In the genomic region with DNA sequence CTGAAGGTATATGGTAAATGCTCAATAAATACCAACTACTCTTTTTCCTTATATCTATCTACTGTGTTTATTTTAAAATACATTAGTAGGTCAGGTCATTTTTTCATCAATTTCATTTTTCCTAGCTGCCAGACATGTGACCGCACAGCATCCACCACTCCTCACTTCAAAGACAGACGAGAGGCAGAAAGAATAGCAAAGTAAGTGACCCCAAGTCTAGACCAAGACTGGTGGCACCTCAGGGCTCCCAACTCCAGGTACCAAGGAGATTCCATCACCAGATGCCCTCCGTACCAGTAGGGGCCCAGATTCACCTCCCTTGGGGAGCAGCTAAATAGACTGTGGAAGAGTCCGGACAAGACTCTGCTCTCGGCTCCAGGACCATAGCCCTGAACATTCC, we compare ENCODE assay signal across 31 mouse cellular contexts. TPM values are rescaled to one million over a fixed set of nuclear protein-coding genes. Genes with fewer than 3 reads are reported as not detected.
"Had no signal": no experiment of that assay in that cellular context is flagged by ENCODE, and none has a peak within 500 bp of the region (broad histone marks: within the 10 kb centered on the region; RNA-seq: fewer than 3 reads in every experiment).

No protein-coding gene starts in this region.

- H3K4me3 ChIP-seq: embryonic facial prominence, embryonic 10.5 days; embryonic facial prominence, embryonic 12.5 days; embryonic facial prominence, embryonic 13.5 days; embryonic facial prominence, embryonic 15.5 days; erythroblast, embryonic 14.5 days; forebrain, embryonic 10.5 days; forebrain, embryonic 12.5 days; gastrocnemius, adult 2 months; heart, adult 2 months; heart, embryonic 10.5 days had no signal

- H3K9me3 ChIP-seq: embryonic facial prominence, embryonic 10.5 days; embryonic facial prominence, embryonic 12.5 days; embryonic facial prominence, embryonic 13.5 days; embryonic facial prominence, embryonic 15.5 days; forebrain, embryonic 10.5 days; forebrain, embryonic 12.5 days; heart, embryonic 10.5 days had no signal

- H3K27me3 ChIP-seq: embryonic facial prominence, embryonic 15.5 days had no signal

- H3K27ac ChIP-seq: embryonic facial prominence, embryonic 10.5 days; embryonic facial prominence, embryonic 12.5 days; embryonic facial prominence, embryonic 13.5 days; embryonic facial prominence, embryonic 15.5 days; gastrocnemius, adult 2 months; heart, adult 2 months; heart, embryonic 10.5 days had no signal

- H3K9ac ChIP-seq: embryonic facial prominence, embryonic 12.5 days; embryonic facial prominence, embryonic 13.5 days; embryonic facial prominence, embryonic 15.5 days; forebrain, postnatal 0 days had no signal

- DNase-seq: cerebellum, adult 2 months; cerebellum, adult 8-10 months; cerebellum, postnatal 36 days; embryo, embryonic 11 days; forebrain, postnatal 0 days; gastrocnemius, adult 2 months; gastrocnemius, postnatal 10 days; gastrocnemius, postnatal 14 days; gastrocnemius, postnatal 25 days; gastrocnemius, postnatal 36 days; heart, adult 2 months had no signal

- H3K4me2 ChIP-seq: embryonic facial prominence, embryonic 12.5 days; embryonic facial prominence, embryonic 13.5 days; embryonic facial prominence, embryonic 15.5 days; forebrain, embryonic 12.5 days; heart, embryonic 11.5 days had no signal

- ATAC-seq: forebrain, embryonic 14.5 days; forebrain, embryonic 16.5 days; forebrain, postnatal 0 days had no signal

RNA-seq across cellular contexts. Expression of gene Smarcd3, which starts 29.9 kb away (rescaled TPM):
- polyA plus RNA-seq: erythroblast, embryonic 14.5 days had no signal

RNA-seq across cellular contexts. Expression of gene 4931409K22Rik, which starts 37.7 kb away (rescaled TPM):
- total RNA-seq: common myeloid progenitor, adult 5-6 weeks; forebrain, postnatal 0 days; gastrocnemius, adult 18-20 months; gastrocnemius, adult 2 months; gastrocnemius, adult 8-10 months; gastrocnemius, postnatal 10 days; gastrocnemius, postnatal 14 days; gastrocnemius, postnatal 25 days; gastrocnemius, postnatal 36 days; gastrocnemius, postnatal 4 days; granulocyte monocyte progenitor cell, adult 5-6 weeks; heart, adult 2 months; heart, adult 8-10 months had no signal
- polyA plus RNA-seq: cerebellum, adult 2 months; embryonic facial prominence, embryonic 11.5 days; embryonic facial prominence, embryonic 14.5 days; erythroblast, embryonic 14.5 days; heart, embryonic 11.5 days had no signal

RNA-seq across cellular contexts. Expression of gene Asb10, which starts 53.6 kb away (rescaled TPM):
- total RNA-seq: granulocyte monocyte progenitor cell, adult 5-6 weeks had no signal
- polyA plus RNA-seq: erythroblast, embryonic 14.5 days; forebrain, embryonic 11.5 days had no signal
